Mouse (Mus musculus) gastrocnemius, postnatal 36 days (tissue): ENCODE data around the gene Nudt14. TPM values are rescaled to one million over a fixed set of nuclear protein-coding genes. Genes with fewer than 3 reads are reported as not detected.

Source experiments
- DNase-seq, 2 experiments: peaks; one replicate each; pipeline ENCODE4 v3.0.0; 2022
- intact Hi-C: fragments of 180-260 bp; cut with DNase I; formaldehyde crosslinking; loops from one replicate; pipeline ENCODE4 v1.15.1; 2025
- long read RNA-seq, 2 experiments: library from polyadenylated mRNA; stranded (forward); transcript quantifications; one replicate each; pipeline ENCODE4 v2.0.0; 2021
- total RNA-seq, 2 experiments: library from RNA; stranded (reverse); gene quantifications; 2 replicates each; pipeline ENCODE4 v1.2.3; 2021

Nudt14 gene
- total RNA-seq: 1 to 10 TPM; 7.5 to 8.2 TPM
- long read RNA-seq, experiment 1, partial matches to known transcripts: 0 of 8 reads
- long read RNA-seq, experiment 1, other reads (novel, unspliced or antisense): 0 of 8 reads
- long read RNA-seq, experiment 2, transcript Nudt14-202 (5 exons, 1,241 nt): major isoform, 5 of 12 reads
- long read RNA-seq, experiment 2, partial matches to known transcripts: 0 of 12 reads
- long read RNA-seq, experiment 2, other reads (novel, unspliced or antisense): 2 of 12 reads

GRCm38 (mm10) chr12:112941776-112942713 lies at the start of gene Nudt14:
Gene Nudt14, minus strand, starts transcription at chr12:112942124.
- DNase-seq: peak; percentile 63 to 77
- intact Hi-C loops: no loop called here

GRCm38 (mm10) chr12:112991444-112991843 lies 49.5 kb upstream of the Nudt14 start:
- intact Hi-C loops: no loop called here

DNA sequence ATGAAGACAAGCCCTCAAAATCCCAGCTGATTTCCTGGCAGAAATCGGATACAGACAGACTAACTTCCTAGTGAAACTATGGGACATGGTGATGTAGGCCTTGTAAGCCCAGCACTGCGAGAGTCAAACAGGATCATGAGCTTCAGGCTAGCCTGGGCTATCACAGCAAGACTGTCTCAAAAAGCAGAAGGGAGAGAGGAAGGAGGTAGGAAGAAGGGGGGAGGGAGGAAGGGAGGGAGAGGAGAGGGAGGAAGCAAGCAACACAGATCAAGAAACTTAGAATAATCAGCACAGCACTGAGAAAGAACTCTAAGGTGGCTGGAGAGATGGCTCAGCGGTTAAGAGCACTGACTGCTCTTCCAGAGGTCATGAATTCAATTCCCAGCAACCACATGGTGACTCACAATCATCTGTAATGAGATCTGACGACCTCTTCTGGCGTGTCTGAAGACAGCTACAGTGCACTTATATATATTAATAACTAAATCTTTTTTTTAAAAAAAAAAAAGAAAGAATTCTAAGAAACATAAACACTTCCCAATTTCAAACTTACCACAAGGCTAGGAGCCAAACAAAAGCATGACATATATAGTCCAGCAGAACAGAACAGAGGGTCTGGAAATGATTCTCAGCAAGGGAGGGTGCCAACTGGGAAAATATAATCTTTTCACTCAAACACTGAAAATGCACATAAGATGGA lies 48.9 kb upstream of the Nudt14 start:
- intact Hi-C loops: no loop called here
- DNase-seq: no peak

More at GRCm38 (mm10) chr12:112991444-112991843, 49.5 kb upstream of the Nudt14 start:
- no peak for DNase-seq

GRCm38 (mm10) chr12:112987877-112988276 lies 46.0 kb upstream of the Nudt14 start:
- intact Hi-C loops: loop anchor here (5.0 kb wide), 1 partner anchor 111 kb away; no protein-coding TSS in a partner anchor
- peak in 1 of 2 experiments; percentile 33 for DNase-seq

DNA sequence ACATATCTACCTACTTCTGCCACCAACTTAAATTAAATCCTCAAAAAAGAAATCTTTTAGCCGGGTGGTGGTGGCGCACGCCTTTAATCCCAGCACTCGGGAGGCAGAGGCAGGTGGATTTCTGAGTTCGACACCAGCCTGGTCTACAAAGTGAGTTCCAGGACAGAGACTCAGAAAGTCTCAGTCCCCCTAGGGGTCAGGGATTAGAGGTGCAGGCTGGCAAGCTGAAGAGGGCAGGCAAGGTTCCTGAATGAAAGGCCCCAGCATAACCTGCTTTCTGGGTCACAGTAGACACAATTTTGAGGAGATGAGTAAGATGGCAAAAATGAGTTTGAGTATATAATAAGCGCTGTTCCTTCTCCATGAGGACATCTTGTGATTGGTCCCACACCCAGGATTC lies 43.4 kb upstream of the Nudt14 start:
- no peak for DNase-seq
- intact Hi-C loops: loop anchor here (5.0 kb wide), 1 partner anchor 108 kb away; no protein-coding TSS in a partner anchor

- intact Hi-C loops: no loop called here
- DNase-seq: no peak
Measured at GRCm38 (mm10) chr12:112982031-112982430, 40.1 kb upstream of the Nudt14 start.

- intact Hi-C loops: no loop called here
- DNase-seq: no peak
Measured at GRCm38 (mm10) chr12:112977156-112977555, 35.2 kb upstream of the Nudt14 start.

- intact Hi-C loops: no loop called here
Measured at GRCm38 (mm10) chr12:112976371-112977073, 34.6 kb upstream of the Nudt14 start, which contains the start of gene Btbd6. Gene Btbd6, plus strand, starts transcription at chr12:112976482.

DNA sequence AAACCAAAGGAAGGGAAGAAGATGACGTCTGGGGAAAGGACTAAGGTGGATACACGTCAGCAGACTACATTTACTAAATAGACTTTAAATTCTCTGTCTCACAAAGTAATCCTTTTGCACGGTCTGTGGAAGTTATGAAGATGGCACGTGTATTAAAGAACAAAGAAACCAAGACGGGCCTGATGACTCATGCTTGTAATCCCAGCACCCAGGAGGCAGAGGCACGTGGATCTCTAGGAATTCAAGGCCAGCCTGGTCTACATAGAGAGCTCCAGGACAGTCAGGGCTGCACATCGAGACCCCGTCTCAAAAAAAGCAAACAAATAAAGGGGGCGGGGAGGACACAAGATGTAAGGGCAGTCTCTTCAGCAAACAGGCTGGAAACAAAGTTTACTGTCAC lies 32.8 kb upstream of the Nudt14 start:
- no peak for DNase-seq
- intact Hi-C loops: no loop called here

More at GRCm38 (mm10) chr12:112976371-112977073, 34.6 kb upstream of the Nudt14 start, which contains the start of gene Btbd6:
- peak; percentile 78 to 79 for DNase-seq

GRCm38 (mm10) chr12:112969616-112970015 lies 27.7 kb upstream of the Nudt14 start:
- no peak for DNase-seq
- intact Hi-C loops: no loop called here

- DNase-seq: no peak
- intact Hi-C loops: no loop called here
Measured at GRCm38 (mm10) chr12:112968943-112969342, 27.0 kb upstream of the Nudt14 start.

DNA sequence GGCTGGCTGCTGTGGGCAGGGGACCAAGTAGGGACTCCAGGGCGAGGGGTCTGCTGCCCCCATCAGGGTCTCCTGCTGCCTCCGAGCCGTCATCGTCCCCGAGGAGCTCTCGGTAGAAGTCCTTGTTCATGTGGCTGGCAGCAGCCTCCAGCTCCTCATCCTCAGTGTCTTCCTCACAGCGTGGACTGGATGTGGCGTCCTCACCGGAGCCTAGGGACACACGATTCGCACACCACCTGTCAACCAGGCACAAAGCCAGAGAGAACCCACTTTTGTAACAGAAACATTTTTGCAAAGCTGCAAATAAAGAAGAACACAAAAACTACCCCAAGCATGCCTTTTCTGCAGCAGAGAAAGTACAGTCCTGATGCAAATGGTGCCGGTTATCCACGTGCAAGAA lies 23.9 kb upstream of the Nudt14 start:
- intact Hi-C loops: no loop called here
- DNase-seq: no peak

DNA sequence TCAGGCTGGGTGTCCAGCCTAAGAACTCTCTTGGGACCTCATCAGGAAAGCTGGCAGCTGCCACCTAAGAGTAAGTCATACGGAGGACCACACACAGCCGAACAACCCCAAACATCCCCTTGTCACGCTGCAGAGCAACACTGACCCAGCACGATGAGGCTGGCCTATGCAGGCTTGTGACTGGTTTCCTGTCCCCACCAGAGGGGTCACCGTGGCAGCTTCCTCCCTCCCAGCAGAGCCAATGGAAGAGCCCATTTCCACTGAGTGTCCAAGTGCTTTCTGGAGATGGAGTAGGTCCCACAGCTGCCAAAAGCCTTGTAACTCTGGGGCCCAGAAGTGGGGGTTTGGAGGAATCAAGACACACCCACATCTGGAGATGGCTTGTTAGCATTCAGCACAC lies 19.9 kb upstream of the Nudt14 start:
- intact Hi-C loops: no loop called here
- DNase-seq: no peak

GRCm38 (mm10) chr12:112961428-112961827 lies 19.5 kb upstream of the Nudt14 start:
- intact Hi-C loops: no loop called here
- peak in 1 of 2 experiments; percentile 58 for DNase-seq

GRCm38 (mm10) chr12:112959421-112959820 lies 17.5 kb upstream of the Nudt14 start:
- no peak for DNase-seq
- intact Hi-C loops: no loop called here

- intact Hi-C loops: no loop called here
- DNase-seq: peak; percentile 36 to 43
Measured at GRCm38 (mm10) chr12:112958303-112958702, 16.4 kb upstream of the Nudt14 start.

- intact Hi-C loops: no loop called here
- DNase-seq: peak; percentile 66 to 83
Measured at GRCm38 (mm10) chr12:112955800-112956199, 13.9 kb upstream of the Nudt14 start.

DNA sequence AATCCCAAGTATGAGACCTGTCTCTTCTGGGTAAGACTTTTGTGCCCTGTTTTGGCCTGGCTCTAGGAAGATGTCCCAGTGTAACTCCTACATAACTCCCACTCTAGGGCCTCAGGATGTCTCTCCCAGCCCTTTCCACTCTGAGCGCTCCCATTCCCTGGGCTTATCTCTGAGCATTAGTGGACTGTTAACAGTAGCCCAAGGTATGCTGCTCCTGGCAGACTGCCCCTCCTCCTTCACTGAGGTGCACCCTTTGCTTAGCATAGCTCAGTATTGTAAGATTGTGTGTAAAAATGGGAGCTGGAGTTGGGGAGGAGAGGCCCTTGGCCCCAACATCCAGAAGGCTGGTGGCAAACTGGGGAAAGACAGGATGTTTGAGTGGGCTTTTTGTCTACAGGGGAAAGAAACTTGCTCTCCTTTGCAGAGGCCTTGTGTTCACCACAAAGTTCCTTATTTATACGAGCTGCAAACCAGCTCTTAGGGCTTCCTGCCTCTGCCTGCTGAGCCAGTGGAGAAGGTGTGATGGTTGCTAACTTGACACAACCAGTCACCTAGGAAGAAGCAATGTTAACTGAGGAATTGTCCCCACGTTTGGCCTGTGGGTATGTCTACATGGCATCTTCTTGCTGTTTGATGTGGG lies 11.1 kb upstream of the Nudt14 start:
- intact Hi-C loops: no loop called here
- no peak for DNase-seq

DNA sequence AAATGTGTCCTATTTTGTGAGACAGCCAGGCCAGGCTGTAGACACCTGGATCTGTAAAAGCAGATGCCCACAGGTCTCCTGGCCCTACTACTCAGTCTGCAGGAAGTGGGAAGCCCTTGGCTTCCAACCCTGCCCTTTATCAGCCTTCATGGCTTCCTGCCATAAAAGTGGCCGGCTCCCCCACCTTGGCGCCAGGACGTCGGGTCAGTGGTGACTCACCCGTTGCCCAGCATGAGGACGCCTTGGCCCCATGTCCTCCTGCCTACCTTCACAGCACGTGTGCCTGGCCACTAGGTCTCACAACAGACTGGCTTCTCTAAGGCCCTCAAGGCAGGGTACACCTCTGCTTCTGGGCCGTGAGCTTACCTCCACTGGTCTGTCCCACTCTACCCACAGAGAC lies 10.5 kb upstream of the Nudt14 start:
- intact Hi-C loops: no loop called here
- no peak for DNase-seq
